Mouse (Mus musculus) forebrain, embryonic 14.5 days (tissue): ENCODE data around the gene Tmem238. TPM values are rescaled to one million over a fixed set of nuclear protein-coding genes. Genes with fewer than 3 reads are reported as not detected.
A peak's percentile ranks its signal among the peaks of the same experiment; 100 is the strongest.
"Not testable (repeated sequence)": the region's sequence is repeated elsewhere in the genome, so short reads cannot be mapped to it uniquely, and the experiment has no call there.

Experiments
- ATAC-seq: fragments of 200-750 bp; cut with Nextera tagmentation; 2 replicates; pipeline ENCODE4 v1.8.0; 2017; ENCODE audit warnings: mild to moderate bottlenecking, moderate library complexity
- DNase-seq: peaks from one replicate; pipeline ENCODE4 v3.0.0-alpha.2; 2015; ENCODE audit warnings: low spot score
- H3K27ac ChIP-seq: fragments of 300-500 bp; sonication (generic); 2 replicates; pipeline ENCODE4 v1.5.1; 2014; ENCODE audit warnings: low read depth, mild to moderate bottlenecking, control low read depth, low read length, moderate library complexity
- H3K27me3 ChIP-seq: fragments of 300-500 bp; sonication (generic); replicated peaks from 2 replicates; pipeline ENCODE4 v1.6.1; 2014; ENCODE audit warnings: low read length, control low read depth, mixed read lengths; ENCODE audit not compliant: control insufficient read depth, insufficient read depth
- H3K36me3 ChIP-seq: fragments of 300-500 bp; sonication (generic); 2 replicates; pipeline ENCODE4 v1.6.1; 2014; ENCODE audit warnings: low read length, control low read depth; ENCODE audit not compliant: control insufficient read depth, insufficient read depth
- H3K4me1 ChIP-seq: fragments of 300-500 bp; sonication (generic); 2 replicates; pipeline ENCODE4 v1.6.1; 2014; ENCODE audit warnings: antibody characterized with exemption, low read length, control low read depth; ENCODE audit not compliant: control insufficient read depth, insufficient read depth
- H3K4me2 ChIP-seq: fragments of 300-500 bp; sonication (generic); 2 replicates; pipeline ENCODE4 v1.6.1; 2014; ENCODE audit warnings: mild to moderate bottlenecking, control low read depth, low read length
- H3K4me3 ChIP-seq: fragments of 300-500 bp; sonication (generic); 2 replicates; pipeline ENCODE4 v1.5.1; 2014; ENCODE audit warnings: low read depth, low read length, control low read depth
- H3K9ac ChIP-seq: fragments of 300-500 bp; sonication (generic); 2 replicates; pipeline ENCODE4 v1.6.1; 2014; ENCODE audit warnings: mild to moderate bottlenecking, low read length, control low read depth, moderate library complexity
- H3K9me3 ChIP-seq: fragments of 300-500 bp; sonication (generic); replicated peaks from 2 replicates; pipeline ENCODE4 v1.6.1; 2016; ENCODE audit warnings: low read length, control low read depth, mixed read lengths; ENCODE audit not compliant: control insufficient read depth
- WGBS: fragments of 180-500 bp; shearing (Covaris S2); extraction: QIAGEN DNeasy Blood & Tissue Kit; methylation state at CpG from one replicate; pipeline ENCODE4 v1.1.7; 2014; 5-methylcytosine and 5-hydroxymethylcytosine counted together
- polyA plus RNA-seq: library from polyadenylated mRNA; unstranded; fragments of >200 nt; fragmentation: Nextera tagmentation; extraction: Ambion mirVana; gene quantifications from 2 replicates; pipeline ENCODE4 v1.2.1, GENCODE M21; 2014

Tmem238 gene
- polyA plus RNA-seq, 1 experiment from 2014 or later, result 1.5 TPM

GRCm38 (mm10) chr7:4795767-4796433 is 6.4 kb upstream of the Tmem238 start:
- DNase-seq, result peak; percentile 77
- 71% methylated on average over 7 of the region's 7 CpGs for WGBS
- no peak overlapping the region for H3K4me3 ChIP-seq
- no peak overlapping the region for H3K9ac ChIP-seq
- H3K4me2 ChIP-seq, result no peak overlapping the region
- H3K9me3 ChIP-seq, result no peaks in the 10 kb centered on the region
- no peak overlapping the region for H3K27ac ChIP-seq
- no peaks in the 10 kb centered on the region for H3K27me3 ChIP-seq
- peaks cover 45% of the 10 kb centered on the region for H3K36me3 ChIP-seq
- no peak for ATAC-seq
- H3K4me1 ChIP-seq, result 0 out of 2 replicates have a peak, but pooled peaks cover 4% of the 10 kb centered on the region

GRCm38 (mm10) chr7:4794631-4795168 is 5.2 kb upstream of the Tmem238 start:
- 89% methylated on average over 3 of the region's 3 CpGs for WGBS
- ATAC-seq (no peak), DNase-seq (no peak)
- H3K4me1 ChIP-seq, result 0 out of 2 replicates have a peak, but pooled peaks cover 4% of the 10 kb centered on the region
- H3K36me3 ChIP-seq, result peaks cover 45% of the 10 kb centered on the region
- no peak overlapping the region for H3K4me2 ChIP-seq
- no peak overlapping the region for H3K27ac ChIP-seq
- 0 out of 2 replicates have a peak, but pooled peaks cover 4% of the 10 kb centered on the region for H3K27me3 ChIP-seq
- no peak overlapping the region for H3K4me3 ChIP-seq
- H3K9ac ChIP-seq, result no peak overlapping the region
- H3K9me3 ChIP-seq, result no peaks in the 10 kb centered on the region

GRCm38 (mm10) chr7:4793674-4794073 is 4.2 kb upstream of the Tmem238 start:
- peak overlapping the region; percentile 87 for H3K9ac ChIP-seq
- peak overlapping the region; percentile 80 for H3K4me2 ChIP-seq
- 43% methylated on average over 4 of the region's 4 CpGs for WGBS
- H3K27me3 ChIP-seq, result 0 out of 2 replicates have a peak, but pooled peaks cover 4% of the 10 kb centered on the region
- H3K36me3 ChIP-seq, result peaks cover 45% of the 10 kb centered on the region
- no peaks in the 10 kb centered on the region for H3K9me3 ChIP-seq
- peak overlapping the region; percentile 63 for H3K4me3 ChIP-seq
- 0 out of 2 replicates have a peak, but pooled peaks cover 4% of the 10 kb centered on the region for H3K4me1 ChIP-seq
- DNase-seq, result no peak
- ATAC-seq, result no peak
- no peak overlapping the region for H3K27ac ChIP-seq

- H3K27me3 ChIP-seq, H3K4me1 ChIP-seq, H3K9me3 ChIP-seq, DNase-seq, ATAC-seq: not testable (repeated sequence)
- Histone ChIP-seq H3K9ac (peak overlapping the region; percentile 87), H3K27ac (peak overlapping the region; percentile 80), H3K4me3 (peak overlapping the region; percentile 63), H3K4me2 (peak overlapping the region; percentile 80), H3K36me3 (peaks cover 42% of the 10 kb centered on the region)
- WGBS, result under 1% methylated on average over 31 of the region's 31 CpGs
Measured at GRCm38 (mm10) chr7:4793248-4793647, 3.8 kb upstream of the Tmem238 start.

- WGBS, result 2% methylated on average over 54 of the region's 54 CpGs
- 0 out of 2 replicates have a peak, but pooled peaks cover 4% of the 10 kb centered on the region for H3K4me1 ChIP-seq
- peak; percentile 92 for ATAC-seq
Measured at GRCm38 (mm10) chr7:4792278-4793212, 3.1 kb upstream of the Tmem238 start, which contains the start of gene Rpl28. Gene Rpl28 (plus strand): TSS chr7:4792874.

GRCm38 (mm10) chr7:4788499-4789435 is 689 bp downstream of the Tmem238 start:
- peak; percentile 47 for ATAC-seq

More at GRCm38 (mm10) chr7:4792278-4793212, 3.1 kb upstream of the Tmem238 start, which contains the start of gene Rpl28:
- Histone ChIP-seq H3K9ac (peak within 1 kb of the TSS; percentile 87), H3K4me3 (peak within 1 kb of the TSS; percentile 63), H3K9me3 (no peaks in the 10 kb centered on the region), H3K4me2 (peak within 1 kb of the TSS; percentile 80), H3K36me3 (peaks cover 35% of the 10 kb centered on the region), H3K27me3 (0 out of 2 replicates have a peak, but pooled peaks cover 4% of the 10 kb centered on the region), H3K27ac (peak within 1 kb of the TSS; percentile 80)
- peak; percentile 99 for DNase-seq

GRCm38 (mm10) chr7:4783667-4784268 is 5.7 kb downstream of the Tmem238 start:
- Histone ChIP-seq H3K4me2 (no peak overlapping the region), H3K36me3 (no peaks in the 10 kb centered on the region), H3K9ac (no peak overlapping the region), H3K4me1 (no peaks in the 10 kb centered on the region), H3K4me3 (no peak overlapping the region), H3K27ac (no peak overlapping the region), H3K27me3 (no peaks in the 10 kb centered on the region; the same call in 1 of the 2 replicates), H3K9me3 (no peaks in the 10 kb centered on the region)
- no peak for ATAC-seq
- DNase-seq, result no peak
- 86% methylated on average over 14 of the region's 14 CpGs for WGBS

More at GRCm38 (mm10) chr7:4788499-4789435, 689 bp downstream of the Tmem238 start:
- peak overlapping the region; percentile 54 for H3K4me3 ChIP-seq
- H3K27ac ChIP-seq, result 0 out of 2 replicates have a peak overlapping the region, but pooled peaks have one; percentile 5
- DNase-seq, result peak; percentile 57
- H3K27me3 ChIP-seq, result 0 out of 2 replicates have a peak, but pooled peaks cover 4% of the 10 kb centered on the region
- 2% methylated on average over 60 of the region's 64 CpGs for WGBS
- H3K9ac ChIP-seq, result peak overlapping the region; percentile 79
- 0 out of 2 replicates have a peak, but pooled peaks cover 3% of the 10 kb centered on the region for H3K4me1 ChIP-seq
- peak overlapping the region; percentile 92 for H3K4me2 ChIP-seq
- no peaks in the 10 kb centered on the region for H3K9me3 ChIP-seq
- peaks cover 2% of the 10 kb centered on the region; the same call in 1 of the 2 replicates for H3K36me3 ChIP-seq
